Mouse (Mus musculus) WW6 (cell line): ENCODE data around the gene Pipox.

ENCODE experiments used
- DNase-seq: peaks from one replicate; pipeline ENCODE4 v3.0.0-alpha.2; 2013; ENCODE audit warnings: low read depth, low spot score

Pipox gene

GRCm38 (mm10) chr11:77893787-77894718, at the start of gene Pipox:
Gene Pipox (minus strand): TSS chr11:77894096.
- peak; percentile 96 for DNase-seq

GRCm38 (mm10) chr11:77942230-77942629, 48.3 kb upstream of the Pipox start:
- no peak for DNase-seq

DNA sequence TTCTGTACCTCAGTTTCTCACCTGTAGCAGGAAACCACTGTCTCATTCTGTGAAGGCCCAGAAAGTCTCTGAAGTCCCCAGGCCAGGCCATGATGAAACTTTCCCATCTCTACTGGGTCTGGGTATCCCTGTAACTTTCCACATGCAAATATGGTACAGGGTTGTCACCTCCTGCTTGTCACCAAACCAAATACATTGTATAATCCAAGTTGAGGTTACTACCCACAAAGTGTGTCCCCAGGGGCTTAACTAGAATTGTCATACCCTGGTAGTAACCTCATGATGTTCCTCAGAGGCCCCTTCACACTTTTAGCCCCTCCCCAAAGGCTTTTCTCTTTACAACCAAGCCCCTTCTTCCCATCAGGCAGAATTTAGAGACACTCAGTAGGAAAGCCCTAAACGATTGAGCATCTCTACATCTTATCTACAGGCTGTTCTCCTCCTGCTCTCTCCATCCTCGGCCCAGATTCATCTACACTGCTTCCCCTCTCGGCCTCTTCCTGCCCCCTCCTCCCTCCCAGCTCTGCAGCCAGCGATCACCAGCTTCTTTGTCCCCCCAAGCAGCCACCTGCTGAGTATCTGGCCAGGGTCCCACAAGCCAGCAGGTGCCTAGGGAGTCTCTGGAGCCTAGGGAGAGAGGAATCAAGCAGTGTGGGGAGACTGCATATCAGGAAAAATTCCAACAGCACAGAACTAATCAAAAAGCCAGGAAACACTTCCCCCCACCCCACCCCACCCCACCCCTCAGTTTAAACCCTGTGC, 43.9 kb upstream of the Pipox start:
- no peak for DNase-seq

- no peak for DNase-seq
These were observed 43.0 kb upstream of the Pipox start for GRCm38 (mm10) chr11:77936846-77937245.

DNA sequence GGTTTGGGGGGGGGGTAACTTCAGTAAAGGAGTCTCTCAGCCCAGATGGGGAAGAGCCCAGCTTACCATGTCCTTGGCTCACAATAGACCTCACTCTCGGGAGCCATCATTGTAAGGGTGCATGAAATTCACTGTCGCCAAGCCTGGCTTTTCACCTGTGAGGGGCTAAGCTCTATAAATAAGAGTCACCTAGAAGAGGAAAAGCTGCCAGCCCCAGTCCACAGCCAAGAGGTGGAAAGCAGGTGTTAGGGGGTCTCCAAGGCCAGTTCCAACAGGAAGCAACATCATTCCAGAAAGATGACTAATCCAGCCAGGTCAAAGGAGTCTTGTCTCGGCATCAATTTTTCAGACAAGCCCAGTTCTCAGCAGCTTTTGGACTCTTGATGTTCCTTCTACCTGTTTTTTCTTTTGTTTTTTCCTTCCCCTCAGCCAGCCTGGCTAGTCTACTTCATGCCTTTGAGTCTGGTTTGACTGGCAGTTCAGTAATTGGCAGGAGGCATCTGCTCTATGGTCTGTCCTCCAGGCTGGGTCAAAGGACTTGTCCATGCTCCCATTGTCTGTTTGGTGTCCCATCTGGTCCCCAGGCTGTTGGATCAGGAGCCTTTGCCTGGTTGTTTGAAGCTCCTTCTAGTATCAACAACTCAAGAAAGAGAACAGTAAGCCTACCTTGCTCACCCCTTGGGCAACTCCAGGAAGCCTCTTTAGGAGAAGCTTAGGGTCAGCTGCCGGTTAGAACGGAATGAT, 40.8 kb upstream of the Pipox start:
- no peak for DNase-seq

GRCm38 (mm10) chr11:77934111-77934521, 40.2 kb upstream of the Pipox start:
- no peak for DNase-seq

DNA sequence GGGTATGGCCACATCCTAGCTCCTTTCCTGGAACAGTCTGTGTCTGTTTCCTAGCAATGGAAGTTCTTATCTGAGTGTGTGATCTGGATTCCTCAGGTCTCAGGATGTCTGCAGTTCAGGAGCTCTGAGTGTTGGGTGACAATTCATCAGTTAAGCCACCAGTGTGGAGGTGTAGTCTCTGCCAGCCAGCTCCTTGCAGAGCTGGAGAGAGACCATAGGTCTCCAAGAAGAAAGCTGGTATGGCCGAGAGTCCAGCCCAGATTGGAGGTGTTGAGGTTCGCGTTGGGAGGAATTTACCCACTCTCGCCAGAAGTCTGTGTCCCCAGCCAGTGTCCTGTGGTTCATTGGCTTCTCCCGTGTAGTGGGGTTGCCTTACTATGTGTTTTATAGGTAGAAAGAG, 38.7 kb upstream of the Pipox start:
- DNase-seq, result no peak

DNA sequence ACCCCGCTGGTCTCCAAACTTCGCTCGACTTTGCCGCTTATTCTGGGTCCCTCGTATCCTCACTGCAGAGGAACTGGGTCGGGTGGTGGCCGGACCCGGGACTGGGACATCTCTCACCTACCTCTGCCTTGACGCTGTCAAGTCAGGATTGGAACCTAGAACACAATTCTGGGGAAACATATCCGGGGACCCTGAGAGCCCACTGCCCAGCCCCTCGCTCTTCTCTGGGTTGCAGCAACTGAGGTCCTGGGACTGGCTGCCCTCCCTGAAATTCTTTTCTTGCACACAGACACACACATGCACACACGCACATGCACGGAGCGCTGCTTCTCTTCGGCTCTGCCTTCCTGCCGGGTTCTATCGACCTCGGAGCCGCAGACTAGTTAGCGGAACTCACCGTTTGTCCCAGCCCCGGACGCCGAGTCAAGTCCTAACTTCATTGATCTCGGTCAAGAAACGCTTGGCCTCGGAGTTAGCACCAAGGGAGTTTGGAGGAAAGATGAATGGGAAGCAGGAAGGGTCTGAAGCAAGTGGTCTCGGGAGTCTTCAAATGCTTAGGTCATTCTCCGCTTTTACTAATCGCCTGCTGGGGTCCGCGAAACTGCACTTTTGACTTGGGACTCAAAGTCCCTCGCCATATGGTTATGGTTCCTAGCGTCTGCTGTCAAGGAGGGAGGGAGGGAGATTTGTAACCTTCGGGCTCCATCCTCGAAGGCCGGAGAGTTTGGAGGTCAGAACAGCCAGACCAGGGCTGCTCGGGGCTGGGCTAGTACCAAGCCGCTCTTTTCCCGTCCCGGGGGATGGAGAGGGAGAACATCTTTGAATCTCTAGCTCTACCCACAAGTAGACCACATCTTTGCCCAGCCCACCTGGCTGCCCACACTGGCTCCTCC, 37.9 kb upstream of the Pipox start:
- no peak for DNase-seq

- DNase-seq, result no peak
These were observed 37.0 kb upstream of the Pipox start, which contains the start of gene Sez6 for GRCm38 (mm10) chr11:77930751-77931540. Gene Sez6 (plus strand): TSS chr11:77930800.

DNA sequence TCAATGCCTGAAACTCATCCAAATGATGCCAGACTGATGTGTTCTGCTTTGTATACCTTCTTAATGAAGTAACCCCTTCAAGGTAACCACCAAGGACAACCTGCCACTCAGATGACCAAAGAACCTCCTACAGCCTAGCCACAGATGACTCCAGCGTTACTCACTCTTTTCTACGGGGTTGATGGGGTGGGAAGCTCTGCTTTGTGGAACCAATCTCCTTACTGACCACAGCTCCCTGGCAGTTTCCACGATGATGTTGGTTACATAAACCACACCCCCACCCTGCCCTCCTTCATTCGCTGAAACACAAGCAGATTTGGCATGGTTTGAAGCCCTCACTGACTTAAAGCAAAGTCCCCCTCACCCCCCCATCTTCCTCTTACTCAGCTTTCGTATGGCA, 33.9 kb upstream of the Pipox start:
- no peak for DNase-seq

DNA sequence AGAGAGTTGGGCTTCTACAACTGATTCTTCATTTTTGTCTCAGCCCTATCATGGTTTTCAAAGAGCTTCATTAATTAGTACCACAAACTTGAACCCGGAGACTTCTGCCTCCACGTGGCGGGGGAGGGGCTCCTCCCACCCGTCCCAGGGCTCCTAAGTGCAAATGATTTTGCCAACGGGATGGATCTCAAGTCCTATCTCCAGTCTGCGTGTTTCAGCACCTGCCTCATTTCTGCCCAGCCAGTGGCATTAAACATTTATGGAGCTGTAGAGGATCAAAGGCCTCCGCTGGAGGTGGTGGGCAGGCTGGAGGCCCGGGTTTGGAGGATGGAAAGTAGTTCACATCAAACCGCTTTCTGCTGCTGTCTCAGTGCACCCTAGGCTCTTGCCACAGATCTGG, 32.8 kb upstream of the Pipox start:
- DNase-seq, result no peak

GRCm38 (mm10) chr11:77925836-77926657, 32.2 kb upstream of the Pipox start:
- no peak for DNase-seq

- DNase-seq, result no peak
These were observed 29.4 kb upstream of the Pipox start for GRCm38 (mm10) chr11:77923285-77923684.

- no peak for DNase-seq
These were observed 23.3 kb upstream of the Pipox start for GRCm38 (mm10) chr11:77917166-77917565.

GRCm38 (mm10) chr11:77916741-77917140, 22.8 kb upstream of the Pipox start:
- no peak for DNase-seq

GRCm38 (mm10) chr11:77914598-77915260, 20.8 kb upstream of the Pipox start:
- no peak for DNase-seq

- no peak for DNase-seq
These were observed 19.6 kb upstream of the Pipox start for GRCm38 (mm10) chr11:77913505-77913904.

GRCm38 (mm10) chr11:77909776-77910175, 15.9 kb upstream of the Pipox start:
- DNase-seq, result no peak

DNA sequence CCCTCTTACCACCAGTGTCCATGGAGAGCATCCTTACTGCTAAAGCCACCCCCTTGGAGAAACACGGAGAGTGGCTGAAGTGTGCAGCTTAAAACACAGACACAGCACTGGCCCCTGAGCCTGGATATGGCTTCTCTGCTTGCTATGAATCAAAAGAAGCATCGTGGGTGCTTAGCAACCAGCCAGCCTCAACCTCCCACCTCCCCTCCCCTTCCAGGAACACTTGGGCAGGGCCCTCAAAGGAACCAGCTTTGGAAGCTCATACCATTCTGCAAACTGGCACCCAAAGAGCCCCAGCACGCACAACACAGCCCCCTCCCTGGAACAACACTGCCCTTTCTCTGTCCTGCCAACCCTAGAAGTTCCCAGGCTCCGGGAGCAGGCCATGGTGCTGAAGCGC, 15.5 kb upstream of the Pipox start:
- no peak for DNase-seq
